Mouse (Mus musculus) heart, embryonic 14.5 days (tissue): ENCODE results near the gene Fkbp15. TPM values are rescaled to one million over a fixed set of nuclear protein-coding genes. Genes with fewer than 3 reads are reported as not detected.
A peak's percentile ranks its signal among the peaks of the same experiment; 100 is the strongest.

Experiments
- ATAC-seq: fragments of 200-750 bp; cut with Nextera tagmentation; 2 replicates; pipeline ENCODE4 v1.8.0; 2017; ENCODE audit warnings: low read depth, moderate TSS enrichment; ENCODE audit not compliant: insufficient number of reproducible peaks, insufficient read depth, low FRiP score
- H3K27ac ChIP-seq, 2 experiments: fragments of 200-500 bp in 1 of 2; fragments of 300-500 bp in 1 of 2; sonication (generic) in 1 of 2; replicated peaks in 1 of 2; 2 replicates each; pipeline ENCODE4 v1.5.1; 2012 to 2014; ENCODE audit warnings: low read depth in 2 of 2, low read length in 2 of 2, control low read depth in 1 of 2, mild to moderate bottlenecking in 1 of 2, mixed read lengths in 1 of 2; ENCODE audit not compliant: control insufficient read depth in 1 of 2, insufficient read depth in 1 of 2
- H3K27me3 ChIP-seq: fragments of 300-500 bp; sonication (generic); 2 replicates; pipeline ENCODE4 v1.6.1; 2014; ENCODE audit warnings: mild to moderate bottlenecking, low read length, control low read depth; ENCODE audit not compliant: control insufficient read depth, insufficient read depth
- H3K36me3 ChIP-seq: fragments of 300-500 bp; sonication (generic); 2 replicates; pipeline ENCODE4 v1.6.1; 2014; ENCODE audit warnings: mild to moderate bottlenecking, control low read depth, low read length, mixed read lengths; ENCODE audit not compliant: control insufficient read depth, insufficient read depth
- H3K4me1 ChIP-seq, 2 experiments: fragments of 200-500 bp in 1 of 2; fragments of 300-500 bp in 1 of 2; sonication (generic) in 1 of 2; 2 replicates each; pipeline ENCODE4 v1.6.1; 2012 to 2014; ENCODE audit warnings: low read length in 2 of 2, control low read depth in 1 of 2, mixed read lengths in 1 of 2; ENCODE audit not compliant: control insufficient read depth in 2 of 2, insufficient read depth in 2 of 2
- H3K4me2 ChIP-seq: fragments of 300-500 bp; sonication (generic); 2 replicates; pipeline ENCODE4 v1.6.1; 2014; ENCODE audit warnings: mild to moderate bottlenecking, low read length
- H3K4me3 ChIP-seq, 2 experiments: fragments of 200-500 bp in 1 of 2; fragments of 300-500 bp in 1 of 2; sonication (generic) in 1 of 2; 2 replicates each; pipeline ENCODE4 v1.5.1; 2012 to 2014; ENCODE audit warnings: low read length in 2 of 2, mild to moderate bottlenecking in 2 of 2, control low read depth in 1 of 2, low read depth in 1 of 2, moderate library complexity in 1 of 2; ENCODE audit not compliant: control insufficient read depth in 1 of 2, insufficient read depth in 1 of 2
- H3K9ac ChIP-seq: fragments of 300-500 bp; sonication (generic); 2 replicates; pipeline ENCODE4 v1.6.1; 2014; ENCODE audit warnings: mild to moderate bottlenecking, low read length
- H3K9me3 ChIP-seq: fragments of 300-500 bp; sonication (generic); 2 replicates; pipeline ENCODE4 v1.6.1; 2016; ENCODE audit warnings: low read length, control low read depth; ENCODE audit not compliant: control insufficient read depth
- WGBS: fragments of 180-500 bp; shearing (Covaris S2); extraction: QIAGEN DNeasy Blood & Tissue Kit; methylation state at CpG from one replicate; pipeline ENCODE4 v1.1.7; 2014; 5-methylcytosine and 5-hydroxymethylcytosine counted together
- polyA plus RNA-seq: library from polyadenylated mRNA; unstranded; fragments of >200 nt; fragmentation: Nextera tagmentation; extraction: Ambion mirVana; gene quantifications from 2 replicates; pipeline ENCODE4 v1.2.1, GENCODE M21; 2014

The Fkbp15 gene
- polyA plus RNA-seq, 1 experiment from 2014 or later, result 20.8 TPM

- Histone ChIP-seq H3K27ac (no peak overlapping the region), H3K4me1 (peaks cover 9 to 44% of the 10 kb centered on the region in 2 experiments), H3K9ac (no peak overlapping the region), H3K9me3 (no peaks in the 10 kb centered on the region), H3K36me3 (no peaks in the 10 kb centered on the region), H3K27me3 (no peaks in the 10 kb centered on the region), H3K4me2 (no peak overlapping the region), H3K4me3 (no peak overlapping the region)
- WGBS, result 50% methylated on average over 1 of the region's 1 CpGs
- ATAC-seq, result no peak
Observed at GRCm38 (mm10) chr4:62372410-62372809, 12.1 kb upstream of the Fkbp15 start.

DNA sequence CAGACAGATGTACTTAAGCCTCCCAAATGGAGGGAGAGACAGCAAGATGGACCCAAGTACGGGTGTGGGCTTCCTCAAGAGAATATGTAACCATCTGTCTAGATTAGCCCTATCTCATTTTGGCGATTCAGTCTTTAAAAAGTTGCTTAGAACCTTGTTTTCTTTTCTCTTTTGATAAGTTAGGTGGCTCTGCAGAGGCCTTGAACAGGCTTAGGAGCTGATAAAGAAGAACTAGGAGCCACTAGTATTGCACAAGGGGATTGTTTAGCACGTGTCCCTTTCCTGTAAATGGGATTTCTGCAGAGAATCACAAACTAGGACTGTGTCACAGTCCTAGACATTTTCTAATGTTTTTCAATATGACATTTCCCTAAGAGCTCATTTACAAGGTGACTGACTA is 8.7 kb upstream of the Fkbp15 start:
- no peak for ATAC-seq
- H3K36me3 ChIP-seq, result no peaks in the 10 kb centered on the region
- no peak overlapping the region for H3K4me3 ChIP-seq
- no peaks in the 10 kb centered on the region for H3K9me3 ChIP-seq
- no peak overlapping the region for H3K4me2 ChIP-seq
- 14% methylated on average over 3 of the region's 3 CpGs for WGBS
- H3K9ac ChIP-seq, result 0 out of 2 replicates have a peak overlapping the region, but pooled peaks have one; percentile 3
- no peaks in the 10 kb centered on the region for H3K27me3 ChIP-seq
- H3K4me1 ChIP-seq, result peaks cover 9 to 35% of the 10 kb centered on the region in 2 experiments
- no peak overlapping the region for H3K27ac ChIP-seq

DNA sequence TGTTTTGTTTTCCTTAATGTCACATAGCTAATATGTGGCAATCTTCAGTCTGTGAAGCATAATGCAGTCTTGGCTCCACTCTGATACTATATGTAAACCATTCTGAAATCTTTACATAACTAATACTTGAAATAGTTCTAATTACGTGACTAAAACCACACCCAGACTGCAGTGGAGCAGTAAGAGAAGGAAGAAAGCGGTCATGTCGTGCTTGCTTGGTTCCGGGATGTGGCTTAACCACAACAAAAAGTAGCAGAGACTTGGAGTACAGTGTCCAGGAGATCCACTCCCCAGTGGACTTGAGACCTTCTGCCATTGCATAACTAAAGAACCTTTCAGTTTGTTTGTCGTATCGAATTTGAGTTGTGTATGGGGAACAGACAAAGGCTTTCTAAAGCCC is 7.2 kb upstream of the Fkbp15 start:
- peaks cover 5 to 28% of the 10 kb centered on the region in 2 experiments for H3K4me1 ChIP-seq
- H3K9me3 ChIP-seq, result no peaks in the 10 kb centered on the region
- H3K4me2 ChIP-seq, result no peak overlapping the region
- no peak for ATAC-seq
- no peak overlapping the region for H3K9ac ChIP-seq
- H3K36me3 ChIP-seq, result no peaks in the 10 kb centered on the region
- H3K27ac ChIP-seq, result no peak overlapping the region
- no peaks in the 10 kb centered on the region for H3K27me3 ChIP-seq
- whole genome bisulfite sequencing, result 91% methylated on average over 6 of the region's 6 CpGs
- no peak overlapping the region for H3K4me3 ChIP-seq

DNA sequence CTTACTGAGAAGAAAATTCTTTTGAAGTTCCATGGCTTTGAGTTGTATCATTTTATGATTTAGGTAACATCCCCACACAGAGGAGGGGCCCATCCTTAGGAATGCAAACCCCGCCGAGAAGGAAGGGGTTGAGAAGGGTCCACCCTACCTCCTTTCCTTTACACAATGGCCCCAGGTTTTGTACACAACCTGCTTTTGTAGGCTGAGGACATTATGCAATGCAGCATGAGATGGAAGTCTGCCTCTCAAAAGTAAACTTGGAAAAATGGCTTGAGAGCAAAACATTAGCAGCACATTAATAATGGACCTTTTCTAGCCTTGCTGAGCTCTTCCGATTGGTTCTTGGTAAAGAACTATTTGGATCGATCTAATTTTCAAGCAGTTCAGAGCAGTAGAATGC is 5.9 kb upstream of the Fkbp15 start:
- H3K27ac ChIP-seq, result no peak overlapping the region
- ATAC-seq, result no peak

DNA sequence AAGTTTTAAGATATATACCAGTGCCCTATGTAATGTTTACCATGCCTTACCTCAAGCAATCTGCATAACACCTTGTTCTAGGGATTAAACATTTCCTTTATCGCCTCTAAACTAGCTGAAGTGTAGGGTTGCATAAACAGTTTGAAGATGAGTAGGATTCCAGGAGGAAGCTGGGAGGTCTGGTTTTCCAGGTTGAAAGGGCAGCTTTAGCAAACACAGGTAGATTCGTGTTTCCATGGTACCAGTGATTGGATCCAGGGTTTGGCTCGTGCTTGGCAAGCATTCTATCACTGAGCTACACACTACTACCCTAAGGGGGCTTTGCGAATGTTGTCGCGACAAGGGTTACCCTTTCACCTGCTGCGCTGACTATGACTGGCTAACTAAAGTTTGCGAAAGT is 4.0 kb upstream of the Fkbp15 start:
- H3K4me3 ChIP-seq, result no peak overlapping the region
- no peaks in the 10 kb centered on the region for H3K9me3 ChIP-seq
- no peak for ATAC-seq
- no peak overlapping the region for H3K27ac ChIP-seq
- no peak overlapping the region for H3K9ac ChIP-seq
- 90% methylated on average over 8 of the region's 8 CpGs for WGBS
- peaks cover 0 to 19% of the 10 kb centered on the region in 2 experiments; a peak in 2 of 4 replicates for H3K4me1 ChIP-seq
- no peaks in the 10 kb centered on the region for H3K36me3 ChIP-seq
- no peak overlapping the region for H3K4me2 ChIP-seq
- H3K27me3 ChIP-seq, result no peaks in the 10 kb centered on the region

More for the DNA sequence above, 5.9 kb upstream of the Fkbp15 start:
- WGBS, result 79% methylated on average over 4 of the region's 4 CpGs
- no peaks in the 10 kb centered on the region for H3K27me3 ChIP-seq
- H3K36me3 ChIP-seq, result no peaks in the 10 kb centered on the region
- no peak overlapping the region for H3K4me3 ChIP-seq
- no peaks in the 10 kb centered on the region for H3K9me3 ChIP-seq
- no peak overlapping the region for H3K9ac ChIP-seq
- H3K4me2 ChIP-seq, result no peak overlapping the region
- peaks cover 3 to 25% of the 10 kb centered on the region in 2 experiments for H3K4me1 ChIP-seq

- Histone ChIP-seq H3K9ac (no peak overlapping the region), H3K27me3 (no peaks in the 10 kb centered on the region), H3K36me3 (0 out of 2 replicates have a peak, but pooled peaks cover 3% of the 10 kb centered on the region), H3K4me2 (no peak overlapping the region), H3K4me1 (peaks cover 0 to 15% of the 10 kb centered on the region in 2 experiments; a peak in 3 of 4 replicates), H3K27ac (no peak overlapping the region), H3K9me3 (no peaks in the 10 kb centered on the region), H3K4me3 (no peak overlapping the region)
- ATAC-seq, result no peak
- 73% methylated on average over 2 of the region's 2 CpGs for WGBS
Observed at GRCm38 (mm10) chr4:62362437-62362836, 2.1 kb upstream of the Fkbp15 start.

DNA sequence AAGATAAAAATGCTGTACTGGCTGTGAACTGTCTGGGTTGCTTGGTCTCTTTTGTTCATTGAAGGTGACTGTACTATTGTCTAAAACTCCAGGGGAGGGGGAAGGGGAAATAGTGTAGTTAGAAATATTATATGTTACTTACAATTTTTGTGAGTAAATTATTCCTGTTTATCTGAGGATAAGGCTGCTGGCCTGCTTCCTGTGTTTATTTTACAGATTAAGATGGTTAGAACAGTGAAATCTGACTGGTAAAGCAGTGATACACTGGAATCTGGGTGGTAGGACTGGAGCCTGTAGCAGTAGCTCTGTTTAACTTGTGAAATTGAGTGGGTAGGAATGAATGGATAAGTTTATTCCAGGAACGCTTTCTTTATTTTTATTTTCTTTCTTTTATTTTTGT is 1.6 kb upstream of the Fkbp15 start:
- peak overlapping the region in 1 of 2 experiments; percentile 79; a peak in 3 of 4 replicates for H3K4me3 ChIP-seq
- 72% methylated on average over 1 of the region's 1 CpGs for WGBS
- H3K4me2 ChIP-seq, result peak overlapping the region; percentile 83
- no peaks in the 10 kb centered on the region for H3K9me3 ChIP-seq
- ATAC-seq, result no peak
- H3K36me3 ChIP-seq, result 0 out of 2 replicates have a peak, but pooled peaks cover 4% of the 10 kb centered on the region
- H3K27ac ChIP-seq, result peak overlapping the region in 1 of 2 experiments; percentile 82; a peak in 1 of 4 replicates
- peaks cover 0 to 15% of the 10 kb centered on the region in 2 experiments; a peak in 3 of 4 replicates for H3K4me1 ChIP-seq
- peak overlapping the region; percentile 88 for H3K9ac ChIP-seq
- H3K27me3 ChIP-seq, result no peaks in the 10 kb centered on the region

- Histone ChIP-seq H3K27me3 (no peaks in the 10 kb centered on the region), H3K4me3 (peak overlapping the region; percentile 79 to 85; a peak in 3 of 4 replicates), H3K9ac (peak overlapping the region; percentile 88), H3K4me1 (peaks cover 0 to 15% of the 10 kb centered on the region in 2 experiments; a peak in 3 of 4 replicates), H3K4me2 (peak overlapping the region; percentile 83), H3K9me3 (no peaks in the 10 kb centered on the region), H3K36me3 (0 out of 2 replicates have a peak, but pooled peaks cover 8% of the 10 kb centered on the region), H3K27ac (peak overlapping the region in 1 of 2 experiments; percentile 82; a peak in 3 of 4 replicates)
- no peak for ATAC-seq
- WGBS, result 22% methylated on average over 6 of the region's 6 CpGs
Observed at GRCm38 (mm10) chr4:62361571-62361970, 1.2 kb upstream of the Fkbp15 start.
